In genomic region chr6:144005132-144005531, GRCm38 (mm10) we compare ENCODE assay signal across 28 mouse cellular contexts.
DNase-seq lines count a peak whose midpoint lies in the region; ATAC-seq and TF ChIP-seq lines count a peak whose summit lies in the region.
"Had no signal": no experiment of that assay in that cellular context is flagged by ENCODE, and none has a peak within 500 bp of the region (broad histone marks: within the 10 kb centered on the region; RNA-seq: fewer than 3 reads in every experiment).

No protein-coding gene starts in this region.

- ATAC-seq in hindbrain, postnatal 0 days, result no peak
- ATAC-seq in liver, embryonic 12.5 days, result no peak
- ATAC-seq in midbrain, postnatal 0 days (ENCODE audit: low FRiP score), result no peak
- ATAC-seq in midbrain, embryonic 15.5 days (replicated peaks), result no peak
- ATAC-seq: activated CD4-positive, CD25-positive, alpha-beta regulatory T cell, adult 4 months; forebrain, embryonic 14.5 days; hindbrain, embryonic 16.5 days; intestine, embryonic 15.5 days; liver, postnatal 0 days had no signal

- no peaks in the 10 kb centered on the region for H3K9me3 ChIP-seq in hindbrain, postnatal 0 days (ENCODE audit: low read length)
- H3K9me3 ChIP-seq in hindbrain, embryonic 10.5 days, result no peaks in the 10 kb centered on the region
- H3K9me3 ChIP-seq in liver, embryonic 12.5 days (replicated peaks), result no peaks in the 10 kb centered on the region
- H3K9me3 ChIP-seq in midbrain, postnatal 0 days (ENCODE audit: low read length), result no peaks in the 10 kb centered on the region
- no peaks in the 10 kb centered on the region for H3K9me3 ChIP-seq in midbrain, embryonic 15.5 days
- H3K9me3 ChIP-seq: heart, embryonic 13.5 days; intestine, embryonic 15.5 days; limb, embryonic 10.5 days; limb, embryonic 15.5 days; midbrain, embryonic 12.5 days had no signal

- H3K4me3 ChIP-seq in hindbrain, postnatal 0 days (ENCODE audit: low read length), result no peak overlapping the region
- no peak overlapping the region for H3K4me3 ChIP-seq in hindbrain, embryonic 10.5 days
- H3K4me3 ChIP-seq in liver, adult 2 months (ENCODE audit: insufficient read depth, low read depth, low read length), result no peak overlapping the region
- no peak overlapping the region for H3K4me3 ChIP-seq in liver, embryonic 12.5 days
- H3K4me3 ChIP-seq in midbrain, postnatal 0 days (ENCODE audit: low read depth, low read length), result no peak overlapping the region
- no peak overlapping the region for H3K4me3 ChIP-seq in midbrain, embryonic 15.5 days
- H3K4me3 ChIP-seq: gastrocnemius, adult 2 months; heart, embryonic 13.5 days; intestine, embryonic 15.5 days; limb, embryonic 10.5 days; limb, embryonic 15.5 days; midbrain, embryonic 12.5 days had no signal

- H3K79me2 ChIP-seq in liver, adult 2 months (ENCODE audit: control insufficient read depth, insufficient read depth, low read length), result no peaks in the 10 kb centered on the region; the same call in 1 of the 2 replicates

- no peak overlapping the region for H3K27ac ChIP-seq in hindbrain, postnatal 0 days
- H3K27ac ChIP-seq in hindbrain, embryonic 10.5 days, result no peak overlapping the region
- no peak overlapping the region for H3K27ac ChIP-seq in liver, adult 2 months (replicated peaks; ENCODE audit: insufficient read depth, low read depth, low read length)
- no peak overlapping the region for H3K27ac ChIP-seq in liver, embryonic 12.5 days
- no peak overlapping the region for H3K27ac ChIP-seq in midbrain, postnatal 0 days (ENCODE audit: low read depth, low read length)
- no peak overlapping the region for H3K27ac ChIP-seq in midbrain, embryonic 15.5 days
- H3K27ac ChIP-seq: gastrocnemius, adult 2 months; heart, embryonic 13.5 days; intestine, embryonic 15.5 days; limb, embryonic 10.5 days; limb, embryonic 15.5 days; midbrain, embryonic 12.5 days had no signal

- WGBS in hindbrain, postnatal 0 days, result 90% methylated on average over 6 of the region's 6 CpGs
- WGBS in hindbrain, embryonic 10.5 days, result 91% methylated on average over 6 of the region's 6 CpGs
- 90% methylated on average over 6 of the region's 6 CpGs for WGBS in liver, adult 2 months
- 72% methylated on average over 6 of the region's 6 CpGs for WGBS in liver, embryonic 12.5 days (ENCODE audit: insufficient replicate concordance)
- 90% methylated on average over 6 of the region's 6 CpGs for WGBS in midbrain, postnatal 0 days
- WGBS in midbrain, embryonic 15.5 days, result 91% methylated on average over 6 of the region's 6 CpGs

- no peak for DNase-seq in hindbrain, postnatal 0 days (ENCODE audit: low spot score)
- no peak for DNase-seq in hindbrain, embryonic 10.5 days (ENCODE audit: low spot score)
- no peak for DNase-seq in liver, adult 2 months (ENCODE audit: extremely low read depth, low read depth, low spot score)
- DNase-seq in midbrain, postnatal 0 days (ENCODE audit: low spot score), result no peak
- DNase-seq in ovary, postnatal 10 days (ENCODE audit: low spot score), result no peak
- no peak for DNase-seq in adrenal gland, postnatal 4 days (ENCODE audit: low spot score in 2 of 2)
- DNase-seq: adrenal gland, adult 2 months; adrenal gland, postnatal 36 days; cerebellum, adult 8-10 months; cerebellum, postnatal 25 days; gastrocnemius, adult 2 months; heart, postnatal 10 days; kidney, adult 8-10 months; kidney, postnatal 14 days; liver, postnatal 0 days; lung, postnatal 10 days; retina, postnatal 1 day; right cerebral cortex, postnatal 14 days had no signal

- no peak overlapping the region for H3K9ac ChIP-seq in hindbrain, postnatal 0 days (replicated peaks; ENCODE audit: low read length)
- H3K9ac ChIP-seq in liver, adult 2 months (ENCODE audit: low read depth, low read length), result no peak overlapping the region
- H3K9ac ChIP-seq in liver, embryonic 12.5 days, result no peak overlapping the region
- H3K9ac ChIP-seq in midbrain, postnatal 0 days (replicated peaks; ENCODE audit: low read length, poor library complexity, severe bottlenecking), result no peak overlapping the region
- no peak overlapping the region for H3K9ac ChIP-seq in midbrain, embryonic 15.5 days
- H3K9ac ChIP-seq: heart, embryonic 13.5 days; intestine, embryonic 15.5 days; limb, embryonic 15.5 days; liver, postnatal 0 days; midbrain, embryonic 12.5 days had no signal

- no peaks in the 10 kb centered on the region for H3K4me1 ChIP-seq in hindbrain, postnatal 0 days (ENCODE audit: insufficient read depth, low read length)
- H3K4me1 ChIP-seq in hindbrain, embryonic 10.5 days (replicated peaks), result no peaks in the 10 kb centered on the region
- H3K4me1 ChIP-seq in liver, adult 2 months (ENCODE audit: control insufficient read depth, insufficient read depth, low read length), result no peaks in the 10 kb centered on the region
- no peaks in the 10 kb centered on the region for H3K4me1 ChIP-seq in liver, embryonic 12.5 days
- no peaks in the 10 kb centered on the region for H3K4me1 ChIP-seq in midbrain, postnatal 0 days (ENCODE audit: insufficient read depth, low read length)
- no peaks in the 10 kb centered on the region for H3K4me1 ChIP-seq in midbrain, embryonic 15.5 days
- H3K4me1 ChIP-seq: heart, embryonic 13.5 days; intestine, embryonic 15.5 days; limb, embryonic 10.5 days; limb, embryonic 15.5 days; midbrain, embryonic 12.5 days had no signal

- H3K4me2 ChIP-seq in hindbrain, postnatal 0 days (ENCODE audit: low read depth, low read length), result no peak overlapping the region
- no peak overlapping the region for H3K4me2 ChIP-seq in liver, embryonic 12.5 days
- no peak overlapping the region for H3K4me2 ChIP-seq in midbrain, postnatal 0 days (ENCODE audit: low read depth, low read length, poor library complexity, severe bottlenecking)
- H3K4me2 ChIP-seq in midbrain, embryonic 15.5 days, result no peak overlapping the region
- H3K4me2 ChIP-seq: heart, embryonic 13.5 days; intestine, embryonic 15.5 days; limb, embryonic 15.5 days; midbrain, embryonic 12.5 days had no signal

- H3K27me3 ChIP-seq in hindbrain, postnatal 0 days (ENCODE audit: insufficient read depth, low read length), result no peaks in the 10 kb centered on the region
- H3K27me3 ChIP-seq in hindbrain, embryonic 10.5 days (ENCODE audit: insufficient read depth, poor library complexity, severe bottlenecking), result no peaks in the 10 kb centered on the region
- no peaks in the 10 kb centered on the region for H3K27me3 ChIP-seq in liver, adult 2 months (ENCODE audit: control insufficient read depth, insufficient read depth, low read length)
- no peaks in the 10 kb centered on the region for H3K27me3 ChIP-seq in liver, embryonic 12.5 days (replicated peaks)
- H3K27me3 ChIP-seq in midbrain, postnatal 0 days (ENCODE audit: insufficient read depth, low read length), result no peaks in the 10 kb centered on the region
- no peaks in the 10 kb centered on the region for H3K27me3 ChIP-seq in midbrain, embryonic 15.5 days (replicated peaks)
- H3K27me3 ChIP-seq: heart, embryonic 13.5 days; intestine, embryonic 15.5 days; limb, embryonic 15.5 days had no signal

- TF ChIP-seq CTCF in hindbrain, postnatal 0 days (IDR thresholded peaks at IDR 0.05; ENCODE audit: low read depth), result peak; percentile 37
- TF ChIP-seq CTCF in liver, adult 2 months (IDR thresholded peaks at IDR 0.05; ENCODE audit: low read depth, low read length), result peak; percentile 28; the same call in 1 of the 2 replicates
- TF ChIP-seq CTCF in midbrain, postnatal 0 days (IDR thresholded peaks at IDR 0.05), result peak; percentile 30

- no peaks in the 10 kb centered on the region for H3K36me3 ChIP-seq in hindbrain, postnatal 0 days (ENCODE audit: insufficient read depth, low read length)
- H3K36me3 ChIP-seq in hindbrain, embryonic 10.5 days, result no peaks in the 10 kb centered on the region
- peaks cover 9% of the 10 kb centered on the region for H3K36me3 ChIP-seq in liver, adult 2 months (ENCODE audit: control insufficient read depth, insufficient read depth, low read length)
- no peaks in the 10 kb centered on the region for H3K36me3 ChIP-seq in liver, embryonic 12.5 days
- no peaks in the 10 kb centered on the region for H3K36me3 ChIP-seq in midbrain, postnatal 0 days (ENCODE audit: insufficient read depth, low read length)
- H3K36me3 ChIP-seq in midbrain, embryonic 15.5 days (replicated peaks), result no peaks in the 10 kb centered on the region
- H3K36me3 ChIP-seq: heart, embryonic 13.5 days; intestine, embryonic 15.5 days; limb, embryonic 15.5 days; midbrain, embryonic 12.5 days had no signal

- no peak for TF ChIP-seq POLR2A in liver, adult 2 months (IDR thresholded peaks at IDR 0.05; ENCODE audit: extremely low read depth, insufficient read depth, low read length)
